Mouse (Mus musculus) spleen, adult 18-20 months (tissue): ENCODE results near the gene Fbxw8.

Experiments
- DNase-seq, 2 experiments: peaks; one replicate each; pipeline ENCODE4 v3.0.0; 2022; ENCODE audit warnings: mixed read lengths in 2 of 2

Fbxw8 gene

DNA sequence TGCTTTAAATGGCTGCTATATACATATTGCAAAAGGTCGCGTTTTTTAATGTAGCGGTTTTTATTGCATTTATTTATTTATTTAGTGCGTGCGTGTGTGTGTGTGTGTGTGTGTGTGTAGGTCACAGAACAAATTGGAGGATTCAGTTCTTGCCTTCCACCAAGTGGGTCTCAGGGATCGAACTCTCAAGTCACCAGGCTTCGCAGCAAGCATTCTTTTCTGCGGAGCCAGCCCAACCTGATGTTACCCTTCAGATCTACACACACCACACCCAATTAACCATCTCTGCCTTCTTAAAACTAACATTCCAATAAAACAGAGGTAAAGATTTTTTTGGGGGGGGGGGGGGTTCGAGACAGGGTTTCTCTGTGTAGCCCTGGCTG is 292 bp upstream of the Fbxw8 start:
- no peak for DNase-seq

DNA sequence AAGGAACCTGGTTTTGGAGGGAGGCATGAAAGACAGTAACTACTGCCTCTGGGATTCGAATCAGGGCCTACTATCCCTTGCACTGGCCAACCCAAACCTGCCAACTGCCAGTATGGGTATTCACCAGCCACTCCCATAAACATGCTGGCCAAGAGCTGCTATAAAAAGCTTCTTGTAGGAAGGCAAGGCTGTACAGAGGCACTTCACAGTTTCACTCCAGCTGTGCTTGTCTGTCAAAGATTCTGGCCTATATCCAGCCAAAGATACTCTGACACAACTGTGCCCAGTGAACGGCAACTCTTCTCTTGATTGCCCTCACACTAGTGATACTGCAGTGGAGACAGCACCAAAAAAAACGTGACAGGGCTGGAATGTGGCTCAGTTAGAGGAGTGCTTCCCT is 5.6 kb downstream of the Fbxw8 start:
- DNase-seq, result no peak

DNA sequence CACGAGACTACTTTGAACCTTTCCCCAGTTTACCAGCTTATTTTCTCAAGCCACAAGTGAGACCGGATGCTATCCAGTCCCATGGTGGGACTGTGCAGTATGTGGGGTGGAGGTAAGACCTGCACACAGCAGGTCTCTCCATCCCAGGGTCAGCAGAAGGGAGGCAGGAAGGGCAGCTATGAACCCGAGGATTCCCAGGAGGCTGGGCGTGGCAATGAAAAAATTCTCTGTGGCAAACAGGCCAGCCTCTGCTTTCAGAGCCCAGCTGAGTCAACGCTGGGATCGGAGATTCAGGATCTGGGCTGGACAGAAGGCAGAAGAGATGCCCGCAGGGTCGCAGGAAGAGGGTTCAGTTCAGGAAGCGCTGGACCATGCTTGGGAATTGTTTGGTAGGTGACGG is 8.0 kb downstream of the Fbxw8 start:
- no peak for DNase-seq

DNA sequence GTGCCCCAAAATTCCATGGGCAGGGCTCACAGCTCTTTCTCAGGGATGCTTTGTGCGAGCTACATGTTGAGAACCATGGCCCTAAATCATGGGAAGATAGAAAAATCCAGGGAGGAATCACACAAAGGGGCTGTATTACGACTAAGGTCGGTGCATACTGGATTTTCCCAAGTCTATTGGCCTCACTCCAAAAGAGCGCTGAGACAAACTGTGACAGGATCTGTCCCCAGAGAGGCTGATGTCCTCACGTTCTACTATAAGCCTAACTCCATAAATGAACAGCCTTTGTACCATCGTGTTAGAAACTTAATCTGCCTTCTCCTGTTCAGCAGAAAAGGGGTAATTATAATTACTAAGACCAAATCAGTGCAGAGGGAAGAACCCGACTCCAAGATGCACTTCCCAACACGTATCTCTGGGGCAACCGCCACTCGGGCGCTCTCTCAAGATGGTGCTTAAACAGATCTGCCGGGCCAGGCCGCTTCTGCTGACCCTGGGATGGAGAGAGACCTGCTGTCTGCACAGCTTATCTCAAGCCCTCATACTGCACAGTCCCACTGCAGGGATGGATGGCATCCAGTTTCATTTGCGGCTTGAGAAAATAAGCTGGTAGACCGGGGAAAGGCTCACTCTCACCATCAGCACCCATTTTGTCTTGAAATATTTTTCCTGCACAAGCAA is 9.1 kb downstream of the Fbxw8 start:
- no peak for DNase-seq

DNA sequence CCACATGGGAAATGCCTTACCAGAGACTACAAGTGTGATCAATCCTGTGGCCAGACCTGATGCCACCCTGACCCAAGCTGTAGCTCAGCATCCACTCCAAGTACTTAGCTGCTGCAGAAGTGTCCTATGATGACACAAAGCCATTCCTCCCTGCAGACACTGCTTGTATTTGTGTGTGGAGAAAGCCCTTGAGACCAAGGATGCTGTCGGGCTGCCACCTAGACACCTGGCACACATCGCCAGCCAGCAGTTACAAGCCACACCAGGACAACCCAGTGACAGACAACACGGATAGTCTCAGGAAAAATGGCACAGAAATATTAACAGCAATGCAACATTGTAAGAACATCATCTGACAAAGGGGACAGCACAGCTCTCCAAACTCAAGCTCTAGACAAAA is 9.8 kb downstream of the Fbxw8 start:
- DNase-seq, result no peak

DNA sequence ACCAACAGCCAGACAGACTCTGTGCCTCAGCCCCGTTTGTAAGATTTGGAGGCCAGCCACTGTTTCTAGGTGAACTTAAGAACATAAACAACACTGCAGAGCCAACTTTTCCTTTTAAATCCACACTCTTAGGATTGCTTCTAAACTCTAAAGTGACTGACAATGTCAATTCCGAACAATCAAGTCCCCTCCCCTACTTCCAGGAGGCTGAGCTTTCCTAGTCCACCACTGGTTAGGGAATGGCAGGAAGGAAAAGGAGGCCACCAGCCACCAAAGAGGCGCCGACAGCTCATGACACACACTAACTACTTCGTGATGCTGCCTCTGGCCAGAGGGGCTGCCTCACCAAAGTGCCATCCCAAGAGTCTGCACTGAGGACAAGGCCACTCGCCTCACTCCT is 10.5 kb downstream of the Fbxw8 start:
- DNase-seq, result no peak

DNA sequence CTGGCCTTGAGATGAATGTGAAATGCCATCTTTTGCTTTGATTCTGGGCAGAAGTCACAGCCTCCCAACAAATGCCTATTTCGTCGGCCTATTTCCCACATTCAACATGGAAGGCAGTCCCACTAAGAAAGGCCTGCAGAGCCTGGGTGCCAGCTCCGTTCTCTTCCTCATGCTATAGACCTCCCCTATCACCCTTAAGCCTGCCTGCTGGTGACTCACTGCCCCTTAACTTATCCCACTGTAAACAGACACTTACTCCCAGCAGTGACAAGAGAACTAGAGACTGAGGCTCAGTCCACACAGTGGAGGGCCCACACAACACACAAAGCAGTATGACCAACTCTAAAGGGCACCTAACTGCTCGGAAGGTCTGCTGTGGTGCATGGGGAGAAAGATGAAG is 10.9 kb downstream of the Fbxw8 start:
- no peak for DNase-seq

DNA sequence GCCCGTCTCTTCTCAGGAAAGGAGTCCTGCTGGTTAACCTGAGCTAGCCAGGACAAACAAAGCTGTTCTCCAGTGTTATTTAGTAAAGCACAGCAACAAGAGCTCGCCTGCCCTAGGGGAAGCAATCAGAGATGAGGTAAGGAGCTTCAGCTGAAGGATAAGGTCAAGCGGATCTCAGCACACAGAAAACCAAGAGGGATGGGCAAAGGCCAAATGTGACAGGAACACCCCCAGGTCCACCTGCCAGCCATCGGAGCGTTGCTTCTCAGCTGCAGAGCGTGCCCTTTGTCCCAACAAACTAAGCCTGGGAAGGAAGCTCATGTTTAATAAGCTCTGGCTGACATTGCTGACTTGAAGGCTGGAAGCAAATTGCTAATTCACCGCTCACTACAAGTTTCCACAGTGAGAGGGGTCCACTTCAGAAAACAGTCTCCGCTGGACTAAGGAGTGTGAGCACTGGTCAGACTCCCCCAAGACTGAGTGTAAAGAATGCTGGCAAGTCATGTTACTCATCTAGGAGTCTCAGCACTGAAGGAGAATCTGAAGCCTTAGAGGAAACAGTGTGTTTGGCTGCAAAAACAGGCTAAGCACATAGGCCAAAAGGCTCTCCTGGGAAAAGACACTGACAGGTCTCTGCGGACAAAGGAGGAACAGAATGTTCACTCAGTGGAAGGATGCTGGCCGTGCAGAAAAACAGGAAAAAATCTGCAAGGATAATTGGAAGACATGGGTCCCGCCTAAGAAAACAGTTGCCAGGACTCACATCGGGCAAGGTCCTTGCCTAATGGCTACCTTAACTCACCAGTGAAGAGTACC is 11.8 kb downstream of the Fbxw8 start:
- no peak for DNase-seq

DNA sequence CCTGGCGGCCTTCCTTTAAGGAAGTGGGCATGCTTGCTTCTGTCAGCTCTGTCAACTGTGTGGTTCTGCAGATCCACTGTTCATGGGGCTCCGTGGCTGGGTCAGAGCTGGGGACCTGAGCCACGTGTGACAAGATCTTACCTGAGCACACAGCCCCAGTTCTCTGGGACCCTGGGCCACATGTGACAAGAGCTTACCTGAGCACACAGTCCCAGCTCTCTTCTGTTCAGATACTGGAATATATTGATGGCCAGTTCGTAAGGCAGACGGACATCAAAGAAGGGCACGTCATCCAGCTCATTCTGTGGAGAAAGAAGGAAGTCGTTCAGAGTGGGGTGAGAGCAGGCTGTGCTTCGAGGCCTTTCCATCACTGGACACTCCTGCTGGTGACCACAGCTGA is 12.8 kb downstream of the Fbxw8 start:
- no peak for DNase-seq

DNA sequence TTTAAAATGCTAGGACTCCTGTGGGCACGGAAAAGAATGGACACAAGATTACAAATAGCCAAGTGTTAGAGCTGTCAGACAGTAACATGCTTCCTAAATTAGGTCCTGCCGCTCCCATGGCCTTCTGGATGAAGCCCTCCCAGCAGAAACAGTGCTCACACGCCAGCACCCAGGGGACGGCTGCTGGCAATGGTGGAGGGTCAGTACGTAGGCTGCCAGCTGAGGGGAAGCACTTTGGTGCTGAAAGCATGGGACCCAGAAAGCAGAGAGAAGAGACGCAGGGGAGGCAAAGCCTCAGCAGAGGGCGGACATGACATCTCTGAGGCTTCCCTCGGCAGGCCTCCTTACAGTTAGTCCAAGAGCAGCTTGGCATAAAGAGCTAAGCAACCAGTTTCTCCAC is 15.6 kb downstream of the Fbxw8 start:
- no peak for DNase-seq

DNA sequence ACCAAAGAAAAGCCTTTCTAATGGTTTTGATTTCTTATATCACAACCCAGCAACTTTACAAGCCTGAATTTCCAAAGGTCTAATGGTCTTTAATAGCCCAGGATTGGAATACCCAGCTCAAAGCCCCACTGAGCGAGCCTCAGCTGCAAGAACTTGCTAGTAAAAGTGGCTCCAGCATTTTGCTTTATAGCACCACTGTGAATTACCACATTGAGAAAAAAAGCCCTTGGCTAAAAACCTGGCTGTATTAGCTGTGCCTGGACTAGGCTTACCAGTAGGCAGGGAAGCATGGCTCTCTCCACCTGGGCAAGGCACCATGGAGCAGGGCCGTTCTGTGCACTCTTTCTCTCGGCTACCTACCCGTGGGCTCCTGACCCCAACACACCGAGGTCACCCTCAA is 18.9 kb downstream of the Fbxw8 start:
- no peak for DNase-seq

DNA sequence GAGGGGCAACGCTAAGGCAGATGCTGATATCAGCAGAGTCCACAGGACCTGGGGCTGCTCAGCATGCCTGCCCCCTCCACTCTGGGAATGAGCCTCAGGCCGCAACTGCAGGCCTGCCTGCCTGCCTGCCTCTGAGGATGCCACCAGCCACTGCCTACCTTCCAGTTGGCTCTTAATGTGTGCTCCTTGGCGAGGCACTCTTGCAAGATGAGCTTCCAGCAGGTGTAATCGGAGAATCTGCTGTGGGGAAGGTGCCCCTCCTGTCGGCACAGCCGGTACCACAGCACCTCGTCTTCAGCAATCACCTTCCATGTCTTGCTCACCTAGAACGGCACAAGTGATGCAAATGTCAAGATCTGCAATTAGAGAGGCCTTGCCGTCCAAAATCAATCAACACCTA is 26.6 kb downstream of the Fbxw8 start:
- DNase-seq, result no peak

DNA sequence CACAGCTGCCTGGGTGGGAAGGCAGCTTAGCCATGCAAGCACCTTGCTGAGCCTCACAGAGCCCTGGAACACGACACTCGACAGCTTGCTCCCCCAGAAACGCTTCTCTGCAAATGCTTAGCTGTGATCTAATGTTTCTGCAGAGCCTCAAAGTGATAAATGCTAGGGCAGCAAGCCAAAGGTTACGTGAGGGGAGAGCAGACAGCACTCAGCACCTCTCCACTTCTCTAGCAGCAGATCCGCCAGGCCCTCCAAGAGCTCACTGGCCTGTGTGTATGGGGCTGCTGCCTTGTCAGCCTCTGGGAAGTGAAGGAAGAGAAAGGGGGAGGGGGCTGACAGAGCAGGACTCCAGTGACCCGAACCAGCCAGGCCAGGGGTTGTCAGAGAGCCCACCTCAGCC is 27.1 kb downstream of the Fbxw8 start:
- no peak for DNase-seq

DNA sequence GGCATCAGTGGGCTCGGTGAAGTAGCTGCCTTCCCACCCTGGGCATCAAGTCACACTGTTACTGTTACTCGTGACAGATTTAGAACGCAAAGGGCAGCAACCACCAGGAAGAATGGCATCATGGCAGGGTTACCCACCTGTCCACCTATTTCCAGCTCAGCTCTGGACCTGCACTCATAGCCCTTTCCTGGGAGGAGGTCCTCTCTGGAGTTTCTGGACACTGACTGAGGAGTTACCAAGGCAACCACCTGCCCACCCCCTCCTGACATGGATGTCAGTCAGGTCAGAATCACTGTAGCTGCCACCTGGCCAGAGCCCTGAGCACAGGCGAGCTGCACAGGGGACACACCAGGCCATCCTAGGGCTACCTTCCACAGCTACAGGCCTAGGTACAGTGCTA is 28.6 kb downstream of the Fbxw8 start:
- DNase-seq, result no peak

DNA sequence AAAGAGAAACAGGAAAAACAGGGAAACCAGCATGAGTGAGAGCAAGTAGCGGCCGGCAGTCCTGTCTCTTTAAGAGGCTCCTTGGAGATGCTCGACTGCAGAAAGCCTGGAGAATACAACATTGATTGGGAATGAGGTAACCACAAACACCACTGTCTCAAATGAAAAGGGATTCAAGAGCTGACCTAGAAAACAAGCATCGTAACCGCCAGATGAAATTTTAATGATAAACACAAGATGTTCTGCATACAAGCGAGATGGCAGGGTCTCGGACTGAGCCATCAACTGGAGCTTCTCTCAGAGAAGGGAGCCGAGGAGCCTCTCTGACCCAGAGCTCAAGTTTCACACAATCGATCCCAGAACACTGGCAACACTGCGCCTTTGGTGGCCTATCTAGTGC is 32.2 kb downstream of the Fbxw8 start:
- no peak for DNase-seq

DNA sequence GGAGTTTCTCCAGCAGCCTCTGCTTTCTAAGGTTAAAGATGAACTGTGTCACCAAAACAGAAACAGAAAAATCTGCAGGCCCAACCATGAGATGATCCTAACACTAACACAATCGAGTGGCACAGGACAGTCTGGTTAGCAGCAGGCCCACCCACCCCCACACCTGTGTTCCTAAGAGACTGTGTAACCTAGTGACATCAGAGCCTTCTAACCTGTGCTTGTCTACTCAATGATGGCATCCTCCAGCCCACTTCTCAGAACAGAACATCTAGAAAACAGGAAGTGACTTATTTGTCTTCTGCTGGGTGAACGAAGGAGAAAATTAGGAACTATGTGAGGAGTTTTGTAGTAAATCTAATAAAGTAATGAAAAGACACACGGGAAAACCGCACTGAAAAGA is 33.3 kb downstream of the Fbxw8 start:
- no peak for DNase-seq

DNA sequence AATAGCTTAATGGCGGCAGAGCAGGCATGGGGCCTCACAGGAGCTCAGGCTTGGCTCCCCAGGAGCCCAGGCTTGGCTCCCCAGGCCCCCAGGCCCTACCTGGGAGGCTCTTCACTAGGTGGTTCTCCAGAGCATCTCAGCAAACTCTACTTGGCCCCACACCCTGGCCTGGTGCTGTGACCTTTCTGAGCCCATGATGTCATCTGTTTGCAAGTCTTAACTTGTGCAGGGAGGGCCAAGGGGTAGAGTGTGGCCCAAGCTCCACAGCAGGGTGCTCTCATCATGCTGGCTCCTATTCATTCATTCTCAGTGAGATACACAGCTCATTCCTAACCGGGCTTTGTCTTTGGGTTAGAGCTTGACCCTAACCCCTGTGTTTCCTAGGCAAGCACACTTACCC is 34.6 kb downstream of the Fbxw8 start:
- DNase-seq, result no peak

DNA sequence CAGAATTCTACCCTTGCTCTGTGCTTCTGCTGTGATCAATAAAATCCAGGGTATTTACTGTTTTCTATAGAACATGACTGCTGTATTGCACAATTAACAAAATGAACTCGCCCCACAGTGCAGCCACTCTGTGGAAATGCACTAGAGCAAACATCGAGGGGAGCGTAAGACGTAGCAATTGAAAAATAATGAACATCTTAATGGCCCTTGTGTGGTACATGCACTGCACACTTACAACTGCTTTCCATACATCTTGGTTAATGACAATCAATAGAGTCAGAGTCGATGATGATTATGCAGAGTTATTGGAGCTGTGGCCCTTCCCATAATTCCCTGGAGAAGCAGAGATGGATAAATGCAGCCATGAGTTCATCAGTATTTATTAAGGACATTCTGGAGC is 36.3 kb downstream of the Fbxw8 start:
- no peak for DNase-seq

DNA sequence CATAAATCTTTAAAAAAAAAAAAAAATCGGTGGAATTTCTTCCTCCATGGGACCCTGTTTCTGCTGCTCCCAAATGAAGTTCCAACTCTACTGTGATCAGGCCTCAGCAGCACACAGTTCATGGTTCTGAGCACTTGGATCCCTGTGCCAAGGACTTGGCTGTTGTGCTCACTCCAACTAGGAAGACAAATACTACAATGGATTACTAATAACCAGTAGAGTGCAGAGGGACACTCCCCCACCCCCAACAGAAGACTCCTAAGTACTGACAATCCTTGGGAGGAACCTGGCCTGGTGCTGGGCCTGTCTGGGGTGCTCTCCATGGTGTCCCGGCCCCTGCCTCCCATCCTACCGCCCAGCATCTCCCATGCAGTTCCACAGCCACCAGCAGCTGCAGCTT is 36.9 kb downstream of the Fbxw8 start:
- no peak for DNase-seq

DNA sequence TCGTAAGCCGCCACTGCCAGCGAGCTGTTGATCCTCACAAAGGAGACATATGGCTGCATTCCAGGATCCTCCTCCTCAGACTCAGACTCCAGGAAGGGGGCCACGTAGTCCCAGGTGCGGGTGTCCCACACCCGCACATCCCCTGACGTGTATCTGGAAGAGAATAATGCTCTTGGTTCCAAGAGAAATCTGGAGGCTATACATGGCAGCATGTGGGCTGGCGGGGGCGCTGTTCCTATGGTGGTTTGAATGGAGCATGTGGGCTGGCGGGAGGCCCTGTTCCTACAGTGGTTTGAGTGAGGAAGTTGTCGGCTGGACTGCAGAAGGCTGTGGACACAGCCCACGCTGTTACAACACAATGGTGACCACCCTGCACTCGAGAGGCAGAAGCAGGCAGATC is 41.6 kb downstream of the Fbxw8 start:
- no peak for DNase-seq

DNA sequence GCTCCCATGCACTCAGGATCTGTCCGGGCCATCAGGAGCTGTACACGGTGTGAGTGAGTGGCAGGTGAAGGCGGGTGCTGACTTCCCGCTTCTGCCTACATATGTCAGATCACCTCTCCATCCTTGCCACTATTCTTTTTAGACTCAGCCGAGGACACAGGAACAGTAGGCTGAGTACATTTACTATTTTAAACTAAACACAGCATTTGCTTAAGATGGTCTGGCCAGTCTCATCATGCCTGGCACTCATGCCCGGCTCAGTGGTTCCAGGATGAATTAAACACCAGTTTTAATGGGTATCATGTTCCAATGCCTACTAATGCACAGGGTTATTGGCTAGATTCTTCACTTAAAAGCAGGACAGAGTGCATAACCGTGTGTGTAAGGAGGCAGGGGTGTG is 42.2 kb downstream of the Fbxw8 start:
- no peak for DNase-seq

DNA sequence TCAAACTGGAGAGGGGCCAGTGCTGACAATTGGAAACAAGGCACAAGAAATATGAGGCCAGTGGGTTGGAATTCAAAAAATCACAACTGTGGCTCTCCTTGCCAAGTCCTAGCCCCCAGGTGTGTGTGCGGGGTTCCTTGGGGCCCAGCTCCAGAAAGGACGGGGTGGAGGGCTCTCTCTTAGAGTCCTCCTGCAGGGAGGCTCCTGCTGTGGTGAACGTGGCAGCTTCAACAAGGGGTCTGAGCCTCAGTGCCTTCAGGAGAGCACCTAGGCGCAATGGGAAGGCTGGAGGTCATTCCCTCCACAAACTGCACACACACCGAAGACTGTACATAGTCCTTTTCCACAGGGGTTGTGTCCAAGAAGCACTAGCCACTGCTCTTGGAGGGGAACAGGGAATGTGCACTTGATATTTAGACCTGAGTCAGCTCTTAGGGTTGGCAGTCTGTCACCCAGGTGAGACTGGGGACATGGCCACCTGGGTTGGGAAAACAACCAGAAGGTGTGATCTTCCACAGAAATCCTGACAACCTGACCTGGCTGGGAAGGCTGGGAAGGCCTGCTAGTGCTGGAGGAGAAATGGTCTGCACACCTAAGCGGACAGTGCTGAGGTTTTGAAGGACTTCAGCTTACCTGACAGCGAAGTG is 46.3 kb downstream of the Fbxw8 start:
- DNase-seq, result no peak

DNA sequence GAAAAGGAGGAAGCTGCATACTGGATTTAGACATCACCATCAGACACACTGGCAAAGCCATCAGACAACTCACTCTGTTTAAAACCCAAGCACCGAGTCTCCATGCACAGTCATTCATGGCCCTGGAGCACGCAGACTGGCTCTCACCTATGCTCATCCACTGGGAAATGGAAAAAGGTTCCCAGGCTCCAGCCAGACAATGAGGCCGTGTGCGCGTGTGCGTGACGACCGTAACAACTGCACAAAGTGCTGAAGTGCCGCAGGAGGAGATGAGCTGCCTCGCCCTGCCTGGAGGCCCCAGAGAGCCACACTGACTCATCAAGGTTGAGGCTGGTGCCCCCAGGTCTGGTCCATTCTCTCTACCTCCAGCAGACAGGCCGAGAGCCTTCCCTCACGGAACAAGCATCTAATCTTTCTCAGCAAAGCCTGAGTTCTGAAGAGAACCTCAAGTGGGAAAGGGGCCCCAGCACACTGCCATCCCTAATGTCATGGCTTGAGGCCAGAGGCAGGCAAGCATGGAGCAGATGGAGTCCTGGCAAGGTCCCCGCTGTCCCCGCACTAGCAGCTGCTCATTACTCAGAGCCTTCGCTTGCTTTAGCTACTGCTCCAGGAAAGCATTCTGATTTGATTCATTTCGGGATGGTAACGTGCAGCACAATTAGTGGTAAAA is 47.0 kb downstream of the Fbxw8 start:
- DNase-seq, result no peak

DNA sequence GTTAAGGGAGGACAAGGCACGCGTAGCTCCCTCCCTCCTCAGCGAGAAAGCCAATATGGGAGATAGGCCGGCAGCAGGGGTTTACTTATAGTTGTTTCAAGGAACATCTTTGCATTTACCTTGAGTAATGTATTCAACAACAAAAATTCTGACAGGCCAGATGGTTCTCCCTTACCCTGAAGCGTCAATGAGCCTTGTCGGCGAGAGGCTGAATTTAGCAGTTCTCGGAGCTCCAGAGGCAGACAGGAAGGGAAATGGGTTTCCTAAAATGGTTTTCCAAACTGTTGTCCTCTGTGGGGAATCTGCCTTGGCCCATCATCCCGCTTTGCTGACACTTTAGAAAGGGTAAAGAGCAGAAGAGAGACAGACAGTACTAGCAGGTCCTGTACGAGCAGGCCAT is 48.6 kb downstream of the Fbxw8 start:
- no peak for DNase-seq
